Mouse (Mus musculus) heart, embryonic 10.5 days (tissue): Measurements from ENCODE around the gene Lix1l. TPM values are rescaled to one million over a fixed set of nuclear protein-coding genes. Genes with fewer than 3 reads are reported as not detected.

Source experiments
- DNase-seq: peaks from one replicate; pipeline ENCODE4 v3.0.0-alpha.2; 2017; ENCODE audit warnings: low spot score
- H3K27ac ChIP-seq: fragments of 300-500 bp; sonication (generic); 2 replicates; pipeline ENCODE4 v1.5.1; 2016; ENCODE audit warnings: mild to moderate bottlenecking
- H3K27me3 ChIP-seq: fragments of 300-500 bp; sonication (generic); 2 replicates; pipeline ENCODE4 v1.6.1; 2016; ENCODE audit warnings: mild to moderate bottlenecking; ENCODE audit not compliant: poor library complexity, insufficient read depth, severe bottlenecking
- H3K36me3 ChIP-seq: fragments of 300-500 bp; sonication (generic); 2 replicates; pipeline ENCODE4 v1.6.1; 2016; ENCODE audit warnings: mild to moderate bottlenecking, moderate library complexity
- H3K4me1 ChIP-seq: fragments of 300-500 bp; sonication (generic); 2 replicates; pipeline ENCODE4 v1.6.1; 2016; ENCODE audit warnings: mild to moderate bottlenecking
- H3K4me3 ChIP-seq: fragments of 300-500 bp; sonication (generic); 2 replicates; pipeline ENCODE4 v1.5.1; 2016; ENCODE audit warnings: mild to moderate bottlenecking, moderate library complexity
- H3K9me3 ChIP-seq: fragments of 300-500 bp; sonication (generic); 2 replicates; pipeline ENCODE4 v1.6.1; 2016; ENCODE audit warnings: mild to moderate bottlenecking, moderate library complexity
- WGBS: fragments of 180-500 bp; shearing (Covaris S2); methylation state at CpG from one replicate; pipeline ENCODE4 v1.1.7; 2016; 5-methylcytosine and 5-hydroxymethylcytosine counted together
- polyA plus RNA-seq: library from polyadenylated mRNA; unstranded; fragments of >200 nt; fragmentation: Nextera tagmentation; extraction: Ambion mirVana; gene quantifications from 2 replicates; pipeline ENCODE4 v1.2.1, GENCODE M21; 2016

Gene Lix1l
- polyA plus RNA-seq, 1 experiment from 2014 or later: 4.8 TPM

- no peak overlapping the region for H3K27ac ChIP-seq
- H3K4me1 ChIP-seq: peaks cover 24% of the 10 kb centered on the region
- H3K27me3 ChIP-seq: peaks cover 18% of the 10 kb centered on the region
- no peak for DNase-seq
- WGBS: 43% methylated on average over 1 of the region's 1 CpGs
- H3K9me3 ChIP-seq: no peaks in the 10 kb centered on the region
- H3K4me3 ChIP-seq: no peak overlapping the region
- no peaks in the 10 kb centered on the region for H3K36me3 ChIP-seq
These were observed 66.4 kb downstream of the Lix1l start for GRCm38 (mm10) chr3:96667316-96667715.

GRCm38 (mm10) chr3:96668424-96669067 is 67.6 kb downstream of the Lix1l start:
- Histone ChIP-seq H3K9me3 (no peaks in the 10 kb centered on the region), H3K27ac (no peak overlapping the region), H3K27me3 (peaks cover 14% of the 10 kb centered on the region), H3K36me3 (no peaks in the 10 kb centered on the region), H3K4me3 (no peak overlapping the region), H3K4me1 (peaks cover 19% of the 10 kb centered on the region)
- 93% methylated on average over 5 of the region's 5 CpGs for WGBS
- no peak for DNase-seq

- peaks cover 14% of the 10 kb centered on the region for H3K4me1 ChIP-seq
- H3K4me3 ChIP-seq: peak within 1 kb of the TSS; percentile 64
- peaks cover 14% of the 10 kb centered on the region for H3K27me3 ChIP-seq
- no peak within 1 kb of the TSS for H3K27ac ChIP-seq
- DNase-seq: peak; percentile 94
- no peaks in the 10 kb centered on the region for H3K9me3 ChIP-seq
- WGBS: 5% methylated on average over 35 of the region's 35 CpGs
- no peaks in the 10 kb centered on the region for H3K36me3 ChIP-seq
These were observed 68.9 kb downstream of the Lix1l start, which contains the start of gene Ankrd35 for GRCm38 (mm10) chr3:96669727-96670468. Gene Ankrd35, plus strand, starts transcription at chr3:96670131.

- DNase-seq: no peak
- no peaks in the 10 kb centered on the region for H3K9me3 ChIP-seq
- H3K4me3 ChIP-seq: no peak overlapping the region
- WGBS: 91% methylated on average over 5 of the region's 5 CpGs
- no peak overlapping the region for H3K27ac ChIP-seq
- peaks cover 14% of the 10 kb centered on the region for H3K27me3 ChIP-seq
- H3K36me3 ChIP-seq: no peaks in the 10 kb centered on the region
- H3K4me1 ChIP-seq: peaks cover 14% of the 10 kb centered on the region
These were observed 70.6 kb downstream of the Lix1l start for GRCm38 (mm10) chr3:96671519-96671918.

GRCm38 (mm10) chr3:96673514-96673913 is 72.6 kb downstream of the Lix1l start:
- H3K4me3 ChIP-seq: no peak overlapping the region
- no peaks in the 10 kb centered on the region for H3K9me3 ChIP-seq
- peak; percentile 57 for DNase-seq
- H3K36me3 ChIP-seq: no peaks in the 10 kb centered on the region
- H3K27ac ChIP-seq: no peak overlapping the region
- peaks cover 14% of the 10 kb centered on the region for H3K4me1 ChIP-seq
- WGBS: 59% methylated on average over 4 of the region's 4 CpGs
- H3K27me3 ChIP-seq: peaks cover 21% of the 10 kb centered on the region

GRCm38 (mm10) chr3:96674442-96674841 is 73.5 kb downstream of the Lix1l start:
- no peaks in the 10 kb centered on the region for H3K9me3 ChIP-seq
- no peak overlapping the region for H3K27ac ChIP-seq
- 54% methylated on average over 8 of the region's 8 CpGs for WGBS
- no peaks in the 10 kb centered on the region for H3K36me3 ChIP-seq
- H3K27me3 ChIP-seq: peaks cover 29% of the 10 kb centered on the region
- H3K4me1 ChIP-seq: peaks cover 19% of the 10 kb centered on the region
- DNase-seq: peak; percentile 61
- no peak overlapping the region for H3K4me3 ChIP-seq

DNA sequence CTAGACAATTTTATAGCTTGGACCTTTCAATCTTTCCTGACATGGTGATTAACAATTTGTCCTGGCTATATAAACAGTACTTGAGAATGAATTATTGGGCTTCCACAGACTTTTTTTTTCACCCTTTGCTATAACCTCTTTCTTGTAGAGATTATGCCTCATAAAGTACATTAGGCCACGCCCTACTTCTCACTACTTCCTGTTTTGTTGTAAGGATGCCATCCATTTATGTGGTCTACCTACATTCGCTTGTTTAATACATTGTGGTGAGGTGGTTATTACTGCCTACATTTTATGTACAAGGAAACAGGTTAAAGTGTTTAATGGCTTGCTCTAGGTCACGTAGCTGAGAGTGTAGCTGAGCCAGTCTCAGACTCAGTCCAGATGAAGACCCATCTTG is 74.2 kb downstream of the Lix1l start:
- DNase-seq: no peak
- Histone ChIP-seq H3K9me3 (no peaks in the 10 kb centered on the region), H3K4me3 (no peak overlapping the region), H3K27me3 (peaks cover 36% of the 10 kb centered on the region), H3K4me1 (peaks cover 14% of the 10 kb centered on the region), H3K36me3 (no peaks in the 10 kb centered on the region), H3K27ac (no peak overlapping the region)
- 88% methylated on average over 3 of the region's 3 CpGs for WGBS

DNA sequence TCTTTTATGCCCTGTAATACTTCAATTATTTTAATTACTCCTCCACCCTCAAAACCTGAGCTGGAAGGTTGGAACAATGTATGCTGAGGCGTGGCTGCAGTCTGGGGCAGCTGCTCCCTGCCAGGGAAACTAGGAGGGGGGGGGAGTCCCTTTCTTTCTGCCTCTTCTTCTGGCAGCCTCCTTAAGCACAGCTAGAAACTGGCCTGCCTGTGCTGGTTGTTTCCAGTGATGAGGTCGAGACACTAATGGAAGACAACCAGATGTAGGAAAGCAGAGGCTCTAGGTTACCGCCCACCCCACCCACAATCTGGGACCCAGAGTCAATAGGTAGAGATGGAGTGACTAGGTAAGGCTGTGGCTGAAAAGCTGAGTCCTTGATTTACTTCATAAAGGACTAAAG is 74.7 kb downstream of the Lix1l start:
- no peak for DNase-seq
- Histone ChIP-seq H3K9me3 (no peaks in the 10 kb centered on the region), H3K27ac (no peak overlapping the region), H3K4me3 (no peak overlapping the region), H3K4me1 (peaks cover 9% of the 10 kb centered on the region), H3K27me3 (peaks cover 41% of the 10 kb centered on the region), H3K36me3 (no peaks in the 10 kb centered on the region)
- 50% methylated on average over 3 of the region's 3 CpGs for WGBS

Other genes with a start within 250 kb of the Lix1l start
- 0.49 TPM in 1 of 2 replicates, not detected in the other for gene BC107364, start 148.8 kb upstream of the Lix1l start, polyA plus RNA-seq
- 5.5 and 8.9 TPM in 2 replicates for gene Hfe2, start 76.0 kb upstream of the Lix1l start, polyA plus RNA-seq
- 59.9 and 75.5 TPM in 2 replicates for gene Txnip, start 43.2 kb upstream of the Lix1l start, polyA plus RNA-seq
- 0.88 and 2.8 TPM in 2 replicates for gene Gm16253, start 24.2 kb upstream of the Lix1l start, polyA plus RNA-seq
- 37.1 and 37.2 TPM in 2 replicates for gene Polr3gl, start 7.0 kb upstream of the Lix1l start, polyA plus RNA-seq
- 6.8 and 10.4 TPM in 2 replicates for gene Ankrd34a, start 4.5 kb upstream of the Lix1l start, polyA plus RNA-seq
- 112 and 150 TPM in 2 replicates for gene Rbm8a, start 28.8 kb downstream of the Lix1l start, polyA plus RNA-seq
- 37.1 and 39.0 TPM in 2 replicates for gene Pex11b, start 34.2 kb downstream of the Lix1l start, polyA plus RNA-seq
- gene Gm42957, start 34.3 kb downstream of the Lix1l start, polyA plus RNA-seq: 0.10 and 0.26 TPM in 2 replicates
- gene Itga10, start 44.4 kb downstream of the Lix1l start, polyA plus RNA-seq: 0.74 and 0.84 TPM in 2 replicates
- gene Ankrd35, start 69.0 kb downstream of the Lix1l start, polyA plus RNA-seq: 0.14 TPM in 2 replicates
- 41.8 and 43.4 TPM in 2 replicates for gene Pias3, start 95.2 kb downstream of the Lix1l start, polyA plus RNA-seq
- 7.1 and 8.5 TPM in 2 replicates for gene Nudt17, start 107.4 kb downstream of the Lix1l start, polyA plus RNA-seq
- 37.7 and 41.0 TPM in 2 replicates for gene Polr3c, start 126.5 kb downstream of the Lix1l start, polyA plus RNA-seq
- 47.9 and 59.6 TPM in 2 replicates for gene Rnf115, start 126.5 kb downstream of the Lix1l start, polyA plus RNA-seq
- gene Pdzk1, start 228.1 kb downstream of the Lix1l start, polyA plus RNA-seq: 0.98 TPM in 1 of 2 replicates, not detected in the other
- 0.06 TPM in 1 of 2 replicates, not detected in the other for gene Cd160, start 228.2 kb downstream of the Lix1l start, polyA plus RNA-seq